Mouse (Mus musculus): ENCODE measurements around the gene Sun3. TPM values are rescaled to one million over a fixed set of nuclear protein-coding genes. Genes with fewer than 3 reads are reported as not detected.

Gene Sun3
- polyA plus RNA-seq, 1 experiment from 2014 or later, result not detected

GRCm38 (mm10) chr11:9020207-9020606 lies 28.6 kb downstream of the Sun3 start:
- DNase-seq (ENCODE audit: low spot score), result no peak
- no peak overlapping the region for H3K27ac ChIP-seq
- no peaks in the 10 kb centered on the region for H3K27me3 ChIP-seq (ENCODE audit: low read depth, poor library complexity, severe bottlenecking)
- no peaks in the 10 kb centered on the region for H3K36me3 ChIP-seq
- no peak overlapping the region for H3K4me3 ChIP-seq
- no peaks in the 10 kb centered on the region for H3K4me1 ChIP-seq
- H3K9me3 ChIP-seq (replicated peaks), result no peaks in the 10 kb centered on the region
- WGBS, result 93% methylated on average over 5 of the region's 5 CpGs

DNA sequence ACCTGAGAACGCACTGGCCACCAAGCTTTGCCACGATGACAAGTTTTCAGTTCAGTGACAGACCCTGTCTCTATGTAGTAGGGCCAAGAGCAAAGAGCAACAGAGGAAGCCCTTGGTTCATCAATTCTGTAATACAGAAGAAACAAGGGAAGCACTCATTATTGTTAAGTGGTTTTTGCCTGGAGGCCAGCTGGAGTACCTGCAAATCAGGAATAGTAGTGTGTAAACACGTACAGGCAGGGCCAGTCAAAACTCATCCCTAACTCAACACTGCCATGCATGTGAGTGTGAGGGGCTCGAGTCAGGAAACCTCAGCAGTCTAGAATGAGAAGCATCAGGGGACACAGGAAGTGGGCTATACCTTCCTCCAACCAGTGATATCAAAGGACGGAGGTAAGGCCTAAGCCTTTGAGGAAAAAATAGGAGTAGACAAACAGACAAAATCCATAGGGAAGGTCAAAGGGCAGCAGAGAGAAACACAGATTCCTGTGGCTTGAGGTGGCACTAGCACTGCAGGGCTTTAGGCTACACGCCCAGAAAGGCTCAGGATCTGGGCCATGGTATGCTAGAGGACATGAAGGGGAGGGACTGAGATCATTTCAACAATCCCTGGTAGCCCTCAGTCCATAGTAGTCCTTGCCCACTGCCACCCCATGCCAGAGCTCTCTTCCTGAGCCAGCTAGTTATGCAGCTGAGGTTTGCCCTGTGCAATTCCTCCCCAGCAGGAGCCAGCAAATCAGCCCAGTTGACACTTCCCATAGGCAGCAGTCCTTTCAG lies 30.1 kb downstream of the Sun3 start:
- Histone ChIP-seq H3K4me3 (no peak overlapping the region), H3K36me3 (no peaks in the 10 kb centered on the region), H3K27me3 (ENCODE audit: low read depth, poor library complexity, severe bottlenecking) (no peaks in the 10 kb centered on the region), H3K9me3 (replicated peaks) (no peaks in the 10 kb centered on the region), H3K4me1 (no peaks in the 10 kb centered on the region), H3K27ac (no peak overlapping the region)
- 80% methylated on average over 6 of the region's 6 CpGs for WGBS
- DNase-seq (ENCODE audit: low spot score), result no peak

DNA sequence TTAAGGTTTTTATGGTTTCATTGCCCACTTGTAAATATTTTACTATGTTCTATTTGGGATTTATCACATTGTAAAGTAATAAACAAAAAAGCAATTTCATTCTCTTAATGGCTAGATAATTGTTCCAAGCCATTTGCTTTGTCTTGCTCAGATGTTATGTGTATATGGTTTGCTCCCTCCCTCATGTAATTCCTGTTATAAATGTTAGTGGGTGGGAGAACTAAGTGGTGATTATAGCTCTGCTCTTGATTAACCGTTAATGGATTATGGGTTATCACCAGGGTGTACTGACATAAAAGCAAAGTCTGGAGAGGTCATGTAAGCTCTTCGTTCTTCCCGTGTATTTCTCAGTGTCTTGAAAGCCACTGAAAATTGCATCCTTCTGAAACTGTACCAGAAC lies 34.1 kb downstream of the Sun3 start:
- H3K9me3 ChIP-seq (replicated peaks), result no peaks in the 10 kb centered on the region
- H3K36me3 ChIP-seq, result no peaks in the 10 kb centered on the region
- no peak for DNase-seq (ENCODE audit: low spot score)
- H3K4me3 ChIP-seq, result no peak overlapping the region
- H3K27me3 ChIP-seq (ENCODE audit: low read depth, poor library complexity, severe bottlenecking), result no peaks in the 10 kb centered on the region
- H3K4me1 ChIP-seq, result peaks cover 8% of the 10 kb centered on the region
- H3K27ac ChIP-seq, result no peak overlapping the region
- WGBS, result 71% methylated on average over 3 of the region's 3 CpGs

DNA sequence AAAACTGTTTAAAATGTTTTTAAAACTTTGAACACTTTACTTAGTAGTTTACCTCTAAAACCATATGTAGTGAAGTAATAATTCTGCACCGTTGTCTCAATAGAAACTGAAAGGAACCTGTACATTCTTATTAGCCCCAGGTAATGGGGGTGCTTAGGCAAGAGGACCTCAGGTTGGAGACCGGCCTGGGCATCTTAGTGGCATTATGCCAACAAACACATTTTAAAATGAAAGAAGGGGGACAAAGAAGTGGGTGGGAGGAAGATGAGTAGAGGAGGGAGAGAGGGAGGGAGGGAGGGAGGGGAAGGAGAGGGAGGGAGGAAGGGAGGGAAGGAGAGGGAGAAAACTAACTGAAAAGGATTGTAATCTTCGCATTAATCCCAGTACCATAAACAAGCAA lies 37.4 kb downstream of the Sun3 start:
- Histone ChIP-seq H3K36me3 (peaks cover 24% of the 10 kb centered on the region), H3K4me1 (peaks cover 14% of the 10 kb centered on the region), H3K4me3 (peak overlapping the region; percentile 78), H3K27ac (peak overlapping the region; percentile 97), H3K27me3 (ENCODE audit: low read depth, poor library complexity, severe bottlenecking) (no peaks in the 10 kb centered on the region), H3K9me3 (replicated peaks) (no peaks in the 10 kb centered on the region)
- no peak for DNase-seq (ENCODE audit: low spot score)
- 5% methylated on average over 3 of the region's 3 CpGs for WGBS

DNA sequence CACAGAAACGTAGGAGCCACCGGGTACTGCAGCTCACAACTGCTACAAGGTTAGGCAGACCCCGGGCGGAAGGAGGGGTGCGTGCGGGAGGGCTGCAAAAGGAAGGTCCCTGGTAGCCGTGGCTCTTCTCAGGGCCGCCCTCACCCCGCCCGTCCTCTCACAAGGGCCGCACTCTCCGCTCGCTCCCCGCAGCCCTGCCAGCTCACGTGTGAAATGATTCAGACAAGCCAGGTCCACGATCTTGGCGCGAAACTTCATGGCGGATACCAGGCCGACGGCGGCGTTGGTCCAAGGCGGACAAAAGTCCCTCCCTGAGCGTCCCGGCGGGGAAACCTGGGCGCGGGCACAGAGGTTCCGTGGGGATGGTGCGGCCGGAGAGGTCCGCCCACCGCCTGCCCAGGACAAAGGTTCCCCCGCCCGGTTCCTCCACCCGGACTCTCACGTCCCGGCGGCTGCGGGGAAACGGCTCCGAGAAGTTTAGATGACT lies 37.9 kb downstream of the Sun3 start, which contains the start of gene Hus1:
Gene Hus1 (minus strand): TSS at position 339 of the 487 bp plus-strand sequence.
- H3K4me3 ChIP-seq, result peak within 1 kb of the TSS; percentile 78
- no peaks in the 10 kb centered on the region for H3K9me3 ChIP-seq (replicated peaks)
- WGBS, result under 1% methylated on average over 43 of the region's 43 CpGs

GRCm38 (mm10) chr11:9010416-9010815 lies 38.4 kb downstream of the Sun3 start:
- peaks cover 33% of the 10 kb centered on the region for H3K36me3 ChIP-seq
- H3K9me3 ChIP-seq (replicated peaks), result no peaks in the 10 kb centered on the region
- DNase-seq (ENCODE audit: low spot score), result no peak
- H3K27me3 ChIP-seq (ENCODE audit: low read depth, poor library complexity, severe bottlenecking), result no peaks in the 10 kb centered on the region
- under 1% methylated on average over 7 of the region's 7 CpGs for WGBS
- H3K4me3 ChIP-seq, result peak overlapping the region; percentile 78
- H3K4me1 ChIP-seq, result peaks cover 14% of the 10 kb centered on the region
- peak overlapping the region; percentile 97 for H3K27ac ChIP-seq

More for the DNA sequence above, 37.9 kb downstream of the Sun3 start, which contains the start of gene Hus1:
- H3K27ac ChIP-seq, result peak within 1 kb of the TSS; percentile 97
- DNase-seq (ENCODE audit: low spot score), result peak; percentile 91
- no peaks in the 10 kb centered on the region for H3K27me3 ChIP-seq (ENCODE audit: low read depth, poor library complexity, severe bottlenecking)
- H3K4me1 ChIP-seq, result peaks cover 14% of the 10 kb centered on the region
- H3K36me3 ChIP-seq, result peaks cover 28% of the 10 kb centered on the region

GRCm38 (mm10) chr11:9008761-9009160 lies 40.0 kb downstream of the Sun3 start:
- WGBS, result 97% methylated on average over 5 of the region's 5 CpGs
- no peak overlapping the region for H3K27ac ChIP-seq
- H3K9me3 ChIP-seq (replicated peaks), result no peaks in the 10 kb centered on the region
- no peaks in the 10 kb centered on the region for H3K27me3 ChIP-seq (ENCODE audit: low read depth, poor library complexity, severe bottlenecking)
- H3K4me3 ChIP-seq, result no peak overlapping the region
- no peak for DNase-seq (ENCODE audit: low spot score)
- H3K4me1 ChIP-seq, result peaks cover 14% of the 10 kb centered on the region
- peaks cover 50% of the 10 kb centered on the region for H3K36me3 ChIP-seq

GRCm38 (mm10) chr11:8988084-8988483 lies 60.7 kb downstream of the Sun3 start:
- DNase-seq (ENCODE audit: low spot score), result no peak
- H3K4me3 ChIP-seq, result no peak overlapping the region
- 68% methylated on average over 4 of the region's 4 CpGs for WGBS
- H3K4me1 ChIP-seq, result peaks cover 4% of the 10 kb centered on the region; the same call in 1 of the 2 replicates
- peaks cover 27% of the 10 kb centered on the region for H3K36me3 ChIP-seq
- no peak overlapping the region for H3K27ac ChIP-seq
- peaks cover 16% of the 10 kb centered on the region; the same call in 1 of the 2 replicates for H3K27me3 ChIP-seq (ENCODE audit: low read depth, poor library complexity, severe bottlenecking)
- no peaks in the 10 kb centered on the region for H3K9me3 ChIP-seq (replicated peaks)

DNA sequence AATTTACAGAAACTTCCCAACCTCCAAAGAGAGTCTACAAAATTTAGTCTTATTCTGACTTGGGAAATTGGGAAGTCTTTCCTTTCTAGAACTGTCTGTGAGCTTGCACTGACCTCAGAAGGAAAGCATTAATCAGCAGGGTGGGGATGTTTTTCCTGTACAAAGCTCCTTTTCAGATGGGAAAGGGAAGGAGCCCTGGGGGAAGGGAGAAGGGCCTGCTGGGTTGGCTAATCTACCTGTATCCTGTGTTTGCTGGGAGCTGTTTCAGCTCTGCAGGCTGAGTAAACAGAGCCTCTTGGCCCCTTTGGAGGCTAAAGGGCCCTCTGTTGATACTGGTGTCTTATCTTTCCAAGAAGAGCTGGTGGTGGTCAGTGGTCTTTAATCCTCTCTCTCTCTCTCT lies 62.7 kb downstream of the Sun3 start:
- H3K4me3 ChIP-seq, result no peak overlapping the region
- H3K4me1 ChIP-seq, result peaks cover 4% of the 10 kb centered on the region; the same call in 1 of the 2 replicates
- no peak for DNase-seq (ENCODE audit: low spot score)
- no peak overlapping the region for H3K27ac ChIP-seq
- peaks cover 16% of the 10 kb centered on the region; the same call in 1 of the 2 replicates for H3K27me3 ChIP-seq (ENCODE audit: low read depth, poor library complexity, severe bottlenecking)
- H3K36me3 ChIP-seq, result peaks cover 7% of the 10 kb centered on the region
- H3K9me3 ChIP-seq (replicated peaks), result no peaks in the 10 kb centered on the region

DNA sequence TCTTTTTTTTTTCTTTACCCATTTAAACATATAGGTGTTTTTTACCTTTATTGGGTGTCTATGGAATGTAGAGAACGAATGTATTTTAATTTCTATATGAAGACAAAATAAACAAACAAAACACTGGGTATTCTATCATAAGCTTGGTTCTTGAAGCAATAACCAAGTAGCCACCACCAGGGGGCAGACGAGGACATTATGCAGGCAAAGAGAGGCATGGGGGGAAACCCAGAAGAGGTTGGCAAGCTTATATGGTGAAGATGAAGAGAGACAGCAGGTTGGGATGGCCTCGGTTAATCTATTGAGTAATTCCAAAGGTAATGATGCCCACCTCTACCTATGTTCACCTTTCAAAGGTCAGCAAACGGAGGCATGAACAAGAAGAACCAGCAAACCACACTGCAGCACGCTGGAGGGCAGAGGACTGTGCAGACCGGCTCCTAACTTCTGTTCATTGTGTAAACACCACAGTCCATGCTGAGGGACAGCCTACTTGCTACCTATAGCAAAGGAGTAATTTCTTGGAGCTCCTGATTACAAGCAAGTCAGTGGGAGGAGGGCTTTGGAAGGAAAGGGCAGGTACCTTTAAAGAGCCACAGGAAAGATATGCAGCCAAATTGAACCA lies 65.4 kb downstream of the Sun3 start:
- H3K4me3 ChIP-seq, result no peak overlapping the region
- H3K9me3 ChIP-seq (replicated peaks), result no peaks in the 10 kb centered on the region
- H3K27ac ChIP-seq, result no peak overlapping the region
- peak; percentile 83 for DNase-seq (ENCODE audit: low spot score)
- H3K36me3 ChIP-seq, result no peaks in the 10 kb centered on the region
- peaks cover 16% of the 10 kb centered on the region; the same call in 1 of the 2 replicates for H3K27me3 ChIP-seq (ENCODE audit: low read depth, poor library complexity, severe bottlenecking)
- 46% methylated on average over 6 of the region's 6 CpGs for WGBS
- H3K4me1 ChIP-seq, result peaks cover 4% of the 10 kb centered on the region; the same call in 1 of the 2 replicates

DNA sequence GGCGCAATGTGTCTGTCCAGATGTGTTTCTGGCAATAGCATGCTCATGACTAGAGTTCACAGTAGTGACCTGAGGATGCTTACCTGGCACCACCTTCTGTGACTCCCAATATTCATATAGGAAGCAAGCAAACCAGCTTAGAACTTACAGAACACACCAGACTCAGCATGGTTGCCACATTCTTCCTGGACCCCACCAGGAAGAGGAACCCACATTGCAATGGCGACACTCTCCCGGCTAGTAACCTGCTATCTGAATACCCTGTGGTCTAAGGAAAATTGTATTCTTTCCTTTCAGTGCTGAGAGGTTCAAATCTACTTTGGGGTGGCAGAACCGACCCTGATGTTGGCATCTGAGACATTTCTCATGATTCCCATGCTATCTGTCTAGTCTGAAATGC lies 70.6 kb downstream of the Sun3 start:
- 87% methylated on average over 4 of the region's 4 CpGs for WGBS
- no peak overlapping the region for H3K27ac ChIP-seq
- no peaks in the 10 kb centered on the region for H3K27me3 ChIP-seq (ENCODE audit: low read depth, poor library complexity, severe bottlenecking)
- no peaks in the 10 kb centered on the region for H3K4me1 ChIP-seq
- H3K36me3 ChIP-seq, result no peaks in the 10 kb centered on the region
- no peak overlapping the region for H3K4me3 ChIP-seq
- no peaks in the 10 kb centered on the region for H3K9me3 ChIP-seq (replicated peaks)
- no peak for DNase-seq (ENCODE audit: low spot score)

DNA sequence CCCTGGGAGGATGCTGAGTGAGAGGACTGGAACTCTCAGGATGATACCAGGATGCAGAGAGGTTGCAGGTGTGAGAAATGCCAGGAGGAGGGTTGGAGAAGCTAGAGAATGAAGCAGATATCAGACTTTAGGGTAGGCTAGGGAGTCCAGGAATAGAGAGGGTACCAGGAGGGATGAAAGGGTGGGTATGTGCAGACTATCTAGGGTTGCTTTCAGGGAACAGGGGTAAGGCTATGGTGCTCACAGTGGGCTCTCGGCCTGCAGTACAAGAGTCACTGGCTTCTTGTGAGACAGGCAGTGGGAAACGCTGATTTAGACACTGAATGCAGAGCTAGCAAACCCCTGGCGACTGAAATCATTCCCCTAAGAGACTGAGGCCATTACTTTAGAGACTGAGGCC lies 75.6 kb downstream of the Sun3 start, which contains the start of gene Pkd1l1:
Gene Pkd1l1 (minus strand): TSS at position 101 of the 400 bp plus-strand sequence.
- Histone ChIP-seq H3K36me3 (no peaks in the 10 kb centered on the region), H3K4me1 (no peaks in the 10 kb centered on the region), H3K27ac (no peak within 1 kb of the TSS), H3K9me3 (replicated peaks) (no peaks in the 10 kb centered on the region), H3K27me3 (ENCODE audit: low read depth, poor library complexity, severe bottlenecking) (no peaks in the 10 kb centered on the region), H3K4me3 (no peak within 1 kb of the TSS)
- no peak for DNase-seq (ENCODE audit: low spot score)
- 76% methylated on average over 3 of the region's 3 CpGs for WGBS

DNA sequence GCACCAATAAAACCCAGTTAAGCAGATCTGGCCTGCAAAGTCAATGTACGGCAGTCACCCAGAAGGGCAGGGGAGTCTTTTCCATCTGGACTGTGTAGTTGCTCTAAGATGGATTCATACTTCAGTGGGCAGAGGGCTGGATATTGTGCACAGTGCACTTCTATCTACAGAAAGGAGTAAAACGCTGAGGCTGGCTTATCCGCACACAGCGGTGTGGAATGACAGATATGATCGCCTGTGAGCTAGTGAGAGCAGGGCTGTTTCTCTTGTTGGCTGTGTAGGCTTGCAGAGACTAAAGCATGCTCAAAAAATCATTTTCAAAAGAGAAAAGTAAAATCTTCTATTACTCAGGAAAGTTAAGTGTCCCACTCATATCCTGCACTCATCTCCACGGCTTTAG lies 76.7 kb downstream of the Sun3 start:
- 90% methylated on average over 6 of the region's 6 CpGs for WGBS
- no peaks in the 10 kb centered on the region for H3K4me1 ChIP-seq
- no peaks in the 10 kb centered on the region for H3K27me3 ChIP-seq (ENCODE audit: low read depth, poor library complexity, severe bottlenecking)
- H3K27ac ChIP-seq, result no peak overlapping the region
- no peaks in the 10 kb centered on the region for H3K36me3 ChIP-seq
- no peak overlapping the region for H3K4me3 ChIP-seq
- no peak for DNase-seq (ENCODE audit: low spot score)
- H3K9me3 ChIP-seq (replicated peaks), result no peaks in the 10 kb centered on the region
